Mouse (Mus musculus) midbrain, embryonic 14.5 days (tissue): Measurements from ENCODE around the gene Wdr46. TPM values are rescaled to one million over a fixed set of nuclear protein-coding genes. Genes with fewer than 3 reads are reported as not detected.

ENCODE experiments used
- ATAC-seq: fragments of 200-750 bp; cut with Nextera tagmentation; 2 replicates; pipeline ENCODE4 v1.8.0; 2017; ENCODE audit warnings: moderate number of reproducible peaks, moderate library complexity; ENCODE audit not compliant: low FRiP score, low TSS enrichment
- DNase-seq: peaks from one replicate; pipeline ENCODE4 v3.0.0-alpha.2; 2015
- H3K27ac ChIP-seq: fragments of 300-500 bp; sonication (generic); replicated peaks from 2 replicates; pipeline ENCODE4 v1.5.1; 2014; ENCODE audit warnings: mild to moderate bottlenecking, low read depth, low read length, moderate library complexity
- H3K27me3 ChIP-seq: fragments of 300-500 bp; sonication (generic); 2 replicates; pipeline ENCODE4 v1.6.1; 2014; ENCODE audit warnings: low read length, control low read depth, mixed read lengths; ENCODE audit not compliant: control insufficient read depth, insufficient read depth
- H3K36me3 ChIP-seq: fragments of 300-500 bp; sonication (generic); 2 replicates; pipeline ENCODE4 v1.6.1; 2014; ENCODE audit warnings: low read length, control low read depth; ENCODE audit not compliant: control insufficient read depth, insufficient read depth
- H3K4me1 ChIP-seq: fragments of 300-500 bp; sonication (generic); 2 replicates; pipeline ENCODE4 v1.6.1; 2014; ENCODE audit warnings: mild to moderate bottlenecking, antibody characterized with exemption, low read length, control low read depth; ENCODE audit not compliant: control insufficient read depth, insufficient read depth
- H3K4me2 ChIP-seq: fragments of 300-500 bp; sonication (generic); 2 replicates; pipeline ENCODE4 v1.6.1; 2014; ENCODE audit warnings: mild to moderate bottlenecking, low read length, moderate library complexity
- H3K4me3 ChIP-seq: fragments of 300-500 bp; sonication (generic); replicated peaks from 2 replicates; pipeline ENCODE4 v1.5.1; 2014; ENCODE audit warnings: low read depth, low read length
- H3K9ac ChIP-seq: fragments of 300-500 bp; sonication (generic); replicated peaks from 2 replicates; pipeline ENCODE4 v1.6.1; 2014; ENCODE audit warnings: mild to moderate bottlenecking, low read length, moderate library complexity
- H3K9me3 ChIP-seq: fragments of 300-500 bp; sonication (generic); 2 replicates; pipeline ENCODE4 v1.6.1; 2016; ENCODE audit warnings: low read length, control low read depth, mixed read lengths; ENCODE audit not compliant: control insufficient read depth
- WGBS: fragments of 180-500 bp; shearing (Covaris S2); extraction: QIAGEN DNeasy Blood & Tissue Kit; methylation state at CpG from one replicate; pipeline ENCODE4 v1.1.7; 2014; 5-methylcytosine and 5-hydroxymethylcytosine counted together
- polyA plus RNA-seq: library from polyadenylated mRNA; unstranded; fragments of >200 nt; fragmentation: Nextera tagmentation; extraction: Ambion mirVana; gene quantifications from 2 replicates; pipeline ENCODE4 v1.2.1, GENCODE M21; 2014

Gene Wdr46
- polyA plus RNA-seq, 1 experiment from 2014 or later, result 15.5 TPM

- Histone ChIP-seq H3K27ac (no peak overlapping the region), H3K9me3 (no peaks in the 10 kb centered on the region), H3K4me1 (peaks cover 5% of the 10 kb centered on the region), H3K9ac (no peak overlapping the region), H3K36me3 (peaks cover 60% of the 10 kb centered on the region), H3K27me3 (no peaks in the 10 kb centered on the region), H3K4me2 (no peak overlapping the region), H3K4me3 (no peak overlapping the region)
- WGBS, result 95% methylated on average over 15 of the region's 15 CpGs
- ATAC-seq (no peak), DNase-seq (no peak)
Observed at GRCm38 (mm10) chr17:33959948-33960347, 19.5 kb downstream of the Wdr46 start.

GRCm38 (mm10) chr17:33962876-33963275 lies 22.4 kb downstream of the Wdr46 start:
- Histone ChIP-seq H3K9ac (no peak overlapping the region), H3K27me3 (no peaks in the 10 kb centered on the region), H3K36me3 (peaks cover 77% of the 10 kb centered on the region), H3K27ac (no peak overlapping the region), H3K4me3 (no peak overlapping the region), H3K9me3 (no peaks in the 10 kb centered on the region), H3K4me2 (no peak overlapping the region), H3K4me1 (no peaks in the 10 kb centered on the region)
- no peak for DNase-seq
- no peak for ATAC-seq
- 92% methylated on average over 7 of the region's 7 CpGs for WGBS

GRCm38 (mm10) chr17:33965082-33965845 lies 24.8 kb downstream of the Wdr46 start:
- ATAC-seq, result no peak
- DNase-seq, result no peak
- no peaks in the 10 kb centered on the region for H3K27me3 ChIP-seq
- H3K4me2 ChIP-seq, result no peak overlapping the region
- H3K9ac ChIP-seq, result no peak overlapping the region
- no peak overlapping the region for H3K27ac ChIP-seq
- H3K4me1 ChIP-seq, result no peaks in the 10 kb centered on the region
- no peaks in the 10 kb centered on the region for H3K9me3 ChIP-seq
- WGBS, result 93% methylated on average over 17 of the region's 17 CpGs
- no peak overlapping the region for H3K4me3 ChIP-seq
- H3K36me3 ChIP-seq, result peaks cover 54% of the 10 kb centered on the region

- 92% methylated on average over 16 of the region's 16 CpGs for WGBS
- ATAC-seq (no peak), DNase-seq (no peak)
- Histone ChIP-seq H3K27ac (no peak overlapping the region), H3K9me3 (no peaks in the 10 kb centered on the region), H3K4me2 (no peak overlapping the region), H3K9ac (no peak overlapping the region), H3K27me3 (no peaks in the 10 kb centered on the region), H3K4me1 (no peaks in the 10 kb centered on the region), H3K4me3 (no peak overlapping the region), H3K36me3 (peaks cover 48% of the 10 kb centered on the region)
Observed at GRCm38 (mm10) chr17:33965846-33966550, 25.5 kb downstream of the Wdr46 start.

- Histone ChIP-seq H3K36me3 (peaks cover 23% of the 10 kb centered on the region), H3K27me3 (no peaks in the 10 kb centered on the region), H3K27ac (no peak overlapping the region), H3K4me3 (no peak overlapping the region), H3K9me3 (no peaks in the 10 kb centered on the region), H3K9ac (no peak overlapping the region), H3K4me2 (no peak overlapping the region), H3K4me1 (no peaks in the 10 kb centered on the region)
- ATAC-seq (peak; percentile 43; the same call in 1 of the 2 replicates), DNase-seq (peak; percentile 91)
- 3% methylated on average over 9 of the region's 9 CpGs for WGBS
Observed at GRCm38 (mm10) chr17:33968489-33968888, 28.0 kb downstream of the Wdr46 start.

- 34% methylated on average over 5 of the region's 5 CpGs for WGBS
- ATAC-seq (no peak), DNase-seq (peak; percentile 81)
- H3K27ac ChIP-seq, result no peak overlapping the region
- H3K9ac ChIP-seq, result no peak overlapping the region
- H3K4me3 ChIP-seq, result no peak overlapping the region
- no peaks in the 10 kb centered on the region for H3K27me3 ChIP-seq
- no peak overlapping the region for H3K4me2 ChIP-seq
- H3K36me3 ChIP-seq, result peaks cover 21% of the 10 kb centered on the region
- no peaks in the 10 kb centered on the region for H3K4me1 ChIP-seq
- no peaks in the 10 kb centered on the region for H3K9me3 ChIP-seq
Observed at GRCm38 (mm10) chr17:33968927-33969326, 28.5 kb downstream of the Wdr46 start.

GRCm38 (mm10) chr17:33969394-33969793 lies 28.9 kb downstream of the Wdr46 start:
- no peaks in the 10 kb centered on the region for H3K9me3 ChIP-seq
- WGBS, result 80% methylated on average over 4 of the region's 4 CpGs
- no peak overlapping the region for H3K9ac ChIP-seq
- H3K27me3 ChIP-seq, result no peaks in the 10 kb centered on the region
- no peak overlapping the region for H3K4me3 ChIP-seq
- no peak for ATAC-seq
- DNase-seq, result no peak
- H3K27ac ChIP-seq, result no peak overlapping the region
- H3K4me1 ChIP-seq, result no peaks in the 10 kb centered on the region
- H3K36me3 ChIP-seq, result peaks cover 19% of the 10 kb centered on the region
- no peak overlapping the region for H3K4me2 ChIP-seq

GRCm38 (mm10) chr17:33972691-33973090 lies 32.2 kb downstream of the Wdr46 start:
- Histone ChIP-seq H3K36me3 (no peaks in the 10 kb centered on the region), H3K4me1 (no peaks in the 10 kb centered on the region), H3K4me2 (no peak overlapping the region), H3K9ac (no peak overlapping the region), H3K27ac (no peak overlapping the region), H3K27me3 (peaks cover 13% of the 10 kb centered on the region), H3K9me3 (no peaks in the 10 kb centered on the region), H3K4me3 (no peak overlapping the region)
- no peak for DNase-seq
- 4% methylated on average over 1 of the region's 1 CpGs for WGBS
- ATAC-seq, result no peak

GRCm38 (mm10) chr17:33973572-33973971 lies 33.1 kb downstream of the Wdr46 start:
- H3K27ac ChIP-seq, result no peak overlapping the region
- H3K4me2 ChIP-seq, result no peak overlapping the region
- ATAC-seq (no peak), DNase-seq (no peak)
- H3K27me3 ChIP-seq, result peaks cover 22% of the 10 kb centered on the region
- H3K4me1 ChIP-seq, result no peaks in the 10 kb centered on the region
- no peaks in the 10 kb centered on the region for H3K36me3 ChIP-seq
- 51% methylated on average over 3 of the region's 3 CpGs for WGBS
- H3K9ac ChIP-seq, result no peak overlapping the region
- H3K4me3 ChIP-seq, result no peak overlapping the region
- no peaks in the 10 kb centered on the region for H3K9me3 ChIP-seq
